Mouse (Mus musculus): ENCODE measurements around the gene Knl1.

The Knl1 gene

GRCm38 (mm10) chr2:119035397-119035745 is 11.5 kb upstream of the Knl1 start:
- in situ Hi-C loops (cut with MboI, MseI), result no loop called here

- in situ Hi-C loops (cut with MboI, MseI), result no loop called here
These were observed 6.0 kb upstream of the Knl1 start for GRCm38 (mm10) chr2:119040882-119041281.

- in situ Hi-C loops (cut with MboI, MseI), result no loop called here
These were observed 1.8 kb upstream of the Knl1 start for GRCm38 (mm10) chr2:119045163-119045562.

GRCm38 (mm10) chr2:119047849-119048248 is 930 bp downstream of the Knl1 start:
- in situ Hi-C loops (cut with MboI, MseI), result no loop called here

GRCm38 (mm10) chr2:119050132-119050650 is 3.3 kb downstream of the Knl1 start:
- in situ Hi-C loops (cut with MboI, MseI), result no loop called here

GRCm38 (mm10) chr2:119060139-119060538 is 13.2 kb downstream of the Knl1 start:
- in situ Hi-C loops (cut with MboI, MseI), result no loop called here

GRCm38 (mm10) chr2:119072397-119072796 is 25.5 kb downstream of the Knl1 start:
- in situ Hi-C loops (cut with MboI, MseI), result no loop called here

- in situ Hi-C loops (cut with MboI, MseI), result no loop called here
These were observed 39.2 kb downstream of the Knl1 start for GRCm38 (mm10) chr2:119086156-119086555.

GRCm38 (mm10) chr2:119101552-119101951 is 54.6 kb downstream of the Knl1 start:
- in situ Hi-C loops (cut with MboI, MseI), result no loop called here

- in situ Hi-C loops (cut with MboI, MseI), result no loop called here
These were observed 59.7 kb downstream of the Knl1 start for GRCm38 (mm10) chr2:119106583-119106982.

- in situ Hi-C loops (cut with MboI, MseI), result no loop called here
These were observed 61.6 kb downstream of the Knl1 start for GRCm38 (mm10) chr2:119108554-119108953.

- in situ Hi-C loops (cut with MboI, MseI), result no loop called here
These were observed 64.1 kb downstream of the Knl1 start for GRCm38 (mm10) chr2:119111060-119111459.

- in situ Hi-C loops (cut with MboI, MseI), result no loop called here
These were observed 65.7 kb downstream of the Knl1 start, which contains the start of gene Rad51 for GRCm38 (mm10) chr2:119112438-119113112. TSS of gene Rad51 (plus strand) at chr2:119112793.

GRCm38 (mm10) chr2:119113121-119113925 is 66.4 kb downstream of the Knl1 start:
- in situ Hi-C loops (cut with MboI, MseI), result no loop called here

GRCm38 (mm10) chr2:119136346-119136898 is 89.5 kb downstream of the Knl1 start:
- in situ Hi-C loops (cut with MboI, MseI), result no loop called here

- in situ Hi-C loops (cut with MboI, MseI), result no loop called here
These were observed 98.3 kb downstream of the Knl1 start for GRCm38 (mm10) chr2:119145199-119145598.

GRCm38 (mm10) chr2:119146435-119146834 is 99.5 kb downstream of the Knl1 start:
- in situ Hi-C loops (cut with MboI, MseI), result no loop called here

- in situ Hi-C loops (cut with MboI, MseI), result no loop called here
These were observed 100.3 kb downstream of the Knl1 start for GRCm38 (mm10) chr2:119147160-119147678.

- in situ Hi-C loops (cut with MboI, MseI), result no loop called here
These were observed 100.9 kb downstream of the Knl1 start for GRCm38 (mm10) chr2:119147775-119148174.

- in situ Hi-C loops (cut with MboI, MseI), result no loop called here
These were observed 105.3 kb downstream of the Knl1 start for GRCm38 (mm10) chr2:119152255-119152654.

GRCm38 (mm10) chr2:119154683-119155082 is 107.8 kb downstream of the Knl1 start:
- in situ Hi-C loops (cut with MboI, MseI), result no loop called here

Measured in regulatory T cell (primary cell).